27 mouse cellular contexts compared by ENCODE assay signal in genomic region chr9:52170131-52170530, GRCm38 (mm10). TPM values are rescaled to one million over a fixed set of nuclear protein-coding genes. Genes with fewer than 3 reads are reported as not detected.
DNase-seq lines count a peak whose midpoint lies in the region; ATAC-seq and TF ChIP-seq lines count a peak whose summit lies in the region.
"Had no signal": no experiment of that assay in that cellular context is flagged by ENCODE, and none has a peak within 500 bp of the region (broad histone marks: within the 10 kb centered on the region; RNA-seq: fewer than 3 reads in every experiment).

No protein-coding gene starts in this region.

- no peak overlapping the region for H3K9ac ChIP-seq in forebrain, embryonic 14.5 days (ENCODE audit: low read length)
- no peak overlapping the region for H3K9ac ChIP-seq in forebrain, embryonic 15.5 days (replicated peaks)
- no peak overlapping the region for H3K9ac ChIP-seq in heart, adult 2 months (ENCODE audit: low read depth, low read length)
- H3K9ac ChIP-seq in midbrain, postnatal 0 days (replicated peaks; ENCODE audit: low read length, poor library complexity, severe bottlenecking): no peak overlapping the region
- H3K9ac ChIP-seq: embryonic facial prominence, embryonic 13.5 days; forebrain, embryonic 12.5 days; heart, embryonic 13.5 days; hindbrain, embryonic 15.5 days; intestine, embryonic 15.5 days; neural tube, embryonic 12.5 days had no signal

- ATAC-seq in forebrain, embryonic 14.5 days: no peak
- no peak for ATAC-seq in forebrain, embryonic 15.5 days (replicated peaks)
- ATAC-seq in midbrain, postnatal 0 days (ENCODE audit: low FRiP score): no peak
- ATAC-seq: activated CD4-positive, CD25-positive, alpha-beta regulatory T cell, adult 4 months; intestine, embryonic 15.5 days had no signal

- no peaks in the 10 kb centered on the region for H3K79me2 ChIP-seq in heart, adult 2 months (replicated peaks; ENCODE audit: control insufficient read depth, insufficient read depth, low read length)

- peaks cover 16% of the 10 kb centered on the region for H3K4me1 ChIP-seq in forebrain, embryonic 14.5 days (ENCODE audit: control insufficient read depth, insufficient read depth, low read length)
- H3K4me1 ChIP-seq in forebrain, embryonic 15.5 days: peaks cover 35% of the 10 kb centered on the region
- peaks cover 3% of the 10 kb centered on the region for H3K4me1 ChIP-seq in heart, adult 2 months (ENCODE audit: control insufficient read depth, insufficient read depth, low read length)
- 0 out of 2 replicates have a peak, but pooled peaks cover 3% of the 10 kb centered on the region for H3K4me1 ChIP-seq in midbrain, postnatal 0 days (ENCODE audit: insufficient read depth, low read length)
- H3K4me1 ChIP-seq in midbrain, embryonic 10.5 days: peaks cover 36% of the 10 kb centered on the region

- TF ChIP-seq EP300 in heart, adult 2 months (IDR thresholded peaks at IDR 0.05; ENCODE audit: insufficient read depth, low read depth, low read length): no peak

- no peak overlapping the region for H3K4me2 ChIP-seq in forebrain, embryonic 14.5 days (ENCODE audit: low read length)
- no peak overlapping the region for H3K4me2 ChIP-seq in forebrain, embryonic 15.5 days (replicated peaks)
- H3K4me2 ChIP-seq in midbrain, postnatal 0 days (ENCODE audit: low read depth, low read length, poor library complexity, severe bottlenecking): no peak overlapping the region
- H3K4me2 ChIP-seq: embryonic facial prominence, embryonic 13.5 days; forebrain, embryonic 12.5 days; heart, embryonic 13.5 days; intestine, embryonic 15.5 days; neural tube, embryonic 12.5 days had no signal

- H3K36me3 ChIP-seq in forebrain, embryonic 14.5 days (ENCODE audit: control insufficient read depth, insufficient read depth, low read length): no peaks in the 10 kb centered on the region
- no peaks in the 10 kb centered on the region for H3K36me3 ChIP-seq in forebrain, embryonic 15.5 days
- no peaks in the 10 kb centered on the region; the same call in 1 of the 2 replicates for H3K36me3 ChIP-seq in heart, adult 2 months (ENCODE audit: control insufficient read depth, insufficient read depth, low read length)
- no peaks in the 10 kb centered on the region for H3K36me3 ChIP-seq in midbrain, postnatal 0 days (ENCODE audit: insufficient read depth, low read length)
- no peaks in the 10 kb centered on the region for H3K36me3 ChIP-seq in midbrain, embryonic 10.5 days
- H3K36me3 ChIP-seq: embryonic facial prominence, embryonic 13.5 days; forebrain, embryonic 12.5 days; heart, embryonic 13.5 days; hindbrain, embryonic 15.5 days; intestine, embryonic 15.5 days; neural tube, embryonic 12.5 days had no signal

- no peak overlapping the region for H3K4me3 ChIP-seq in forebrain, embryonic 14.5 days (ENCODE audit: low read depth, low read length)
- H3K4me3 ChIP-seq in forebrain, embryonic 15.5 days: no peak overlapping the region
- no peak overlapping the region for H3K4me3 ChIP-seq in heart, adult 2 months
- no peak overlapping the region for H3K4me3 ChIP-seq in midbrain, postnatal 0 days (ENCODE audit: low read depth, low read length)
- H3K4me3 ChIP-seq in midbrain, embryonic 10.5 days: no peak overlapping the region
- H3K4me3 ChIP-seq: embryonic facial prominence, embryonic 13.5 days; erythroblast, embryonic 14.5 days; forebrain, embryonic 12.5 days; heart, embryonic 13.5 days; hindbrain, embryonic 15.5 days; intestine, embryonic 15.5 days; neural tube, embryonic 12.5 days had no signal

- peak; percentile 19; the same call in 1 of the 2 replicates for TF ChIP-seq CTCF in heart, adult 2 months (IDR thresholded peaks at IDR 0.05)
- no peak for TF ChIP-seq CTCF in midbrain, postnatal 0 days (IDR thresholded peaks at IDR 0.05)

- TF ChIP-seq POLR2A in heart, adult 2 months (IDR thresholded peaks at IDR 0.05; ENCODE audit: insufficient read depth, low read depth, low read length): no peak

- intact Hi-C loops in heart, adult 2 months (cut with DNase I): loop anchor here (5.0 kb wide), 1 partner anchor 208 kb away; the partner anchor contains the start of gene Fdx1
- intact Hi-C loops in heart, postnatal 25 days (cut with DNase I): no loop called here

- H3K27ac ChIP-seq in forebrain, embryonic 14.5 days (ENCODE audit: low read depth, low read length): no peak overlapping the region
- H3K27ac ChIP-seq in forebrain, embryonic 15.5 days (replicated peaks): no peak overlapping the region
- no peak overlapping the region for H3K27ac ChIP-seq in heart, adult 2 months
- no peak overlapping the region for H3K27ac ChIP-seq in midbrain, postnatal 0 days (ENCODE audit: low read depth, low read length)
- H3K27ac ChIP-seq in midbrain, embryonic 10.5 days (replicated peaks): no peak overlapping the region
- H3K27ac ChIP-seq: embryonic facial prominence, embryonic 13.5 days; forebrain, embryonic 12.5 days; heart, embryonic 13.5 days; hindbrain, embryonic 15.5 days; intestine, embryonic 15.5 days; neural tube, embryonic 12.5 days had no signal

- 57% methylated on average over 3 of the region's 3 CpGs for WGBS in forebrain, embryonic 14.5 days
- WGBS in forebrain, embryonic 15.5 days: 54% methylated on average over 3 of the region's 3 CpGs
- WGBS in heart, adult 2 months: 58% methylated on average over 3 of the region's 3 CpGs
- WGBS in midbrain, postnatal 0 days: 52% methylated on average over 3 of the region's 3 CpGs
- WGBS in midbrain, embryonic 10.5 days: 73% methylated on average over 3 of the region's 3 CpGs

- peak; percentile 11 for DNase-seq in forebrain, embryonic 14.5 days (ENCODE audit: low spot score)
- no peak for DNase-seq in heart, adult 2 months
- no peak for DNase-seq in heart, postnatal 25 days (ENCODE audit: low spot score)
- peak; percentile 53 for DNase-seq in midbrain, postnatal 0 days (ENCODE audit: low spot score)
- DNase-seq in midbrain, embryonic 10.5 days (ENCODE audit: low spot score): no peak
- no peak for DNase-seq in adrenal gland, postnatal 36 days
- DNase-seq: adrenal gland, postnatal 10 days; cerebellum, adult 8-10 months; embryo, embryonic 11 days; gastrocnemius, postnatal 36 days; heart, postnatal 36 days; kidney, adult 9 months; kidney, postnatal 14 days; lung, postnatal 10 days; midbrain, embryonic 14.5 days; retina, postnatal 1 day; right cerebral cortex, postnatal 25 days; spleen, adult 18-20 months had no signal

- no peaks in the 10 kb centered on the region for H3K27me3 ChIP-seq in forebrain, embryonic 14.5 days (replicated peaks; ENCODE audit: control insufficient read depth, insufficient read depth, low read length)
- no peaks in the 10 kb centered on the region for H3K27me3 ChIP-seq in forebrain, embryonic 15.5 days
- no peaks in the 10 kb centered on the region for H3K27me3 ChIP-seq in heart, adult 2 months (ENCODE audit: control insufficient read depth, insufficient read depth, low read length)
- no peaks in the 10 kb centered on the region for H3K27me3 ChIP-seq in midbrain, postnatal 0 days (ENCODE audit: insufficient read depth, low read length)
- peaks cover 25% of the 10 kb centered on the region for H3K27me3 ChIP-seq in midbrain, embryonic 10.5 days (ENCODE audit: low read depth, poor library complexity, severe bottlenecking)
- H3K27me3 ChIP-seq: hindbrain, embryonic 15.5 days; neural tube, embryonic 12.5 days had no signal

- no peaks in the 10 kb centered on the region for H3K9me3 ChIP-seq in forebrain, embryonic 14.5 days (replicated peaks; ENCODE audit: control insufficient read depth, low read length)
- no peaks in the 10 kb centered on the region for H3K9me3 ChIP-seq in forebrain, embryonic 15.5 days
- no peaks in the 10 kb centered on the region for H3K9me3 ChIP-seq in midbrain, postnatal 0 days (ENCODE audit: low read length)
- no peaks in the 10 kb centered on the region for H3K9me3 ChIP-seq in midbrain, embryonic 10.5 days (replicated peaks)
- H3K9me3 ChIP-seq: embryonic facial prominence, embryonic 13.5 days; forebrain, embryonic 12.5 days; heart, embryonic 13.5 days; hindbrain, embryonic 15.5 days; intestine, embryonic 15.5 days; neural tube, embryonic 12.5 days had no signal

RNA-seq across cellular contexts. Expression of gene Zc3h12c, which starts 1.8 kb away (rescaled TPM):
- 9.9 and 10.5 TPM in 2 replicates for polyA plus RNA-seq in forebrain, embryonic 14.5 days (2014; fragmentation: Nextera tagmentation; extraction: Ambion mirVana)
- polyA plus RNA-seq in forebrain, embryonic 15.5 days (2015; fragmentation: Nextera tagmentation; extraction: Ambion mirVana): 7.2 TPM in 2 replicates
- total RNA-seq in heart, adult 2 months (2021): 10 to 100 TPM in 1 of 2 experiments, 1 to 10 TPM in 1; 8.2 to 10.1 TPM
- 2.0 and 3.2 TPM in 2 replicates for polyA plus RNA-seq in heart, adult 2 months (2012; rRNA removed)
- total RNA-seq in heart, postnatal 25 days (2021): 1 to 10 TPM; 8.1 to 9.2 TPM
- 13.4 and 15.1 TPM in 2 replicates for total RNA-seq in midbrain, postnatal 0 days (2014; rRNA removed)
- 2.6 and 3.4 TPM in 2 replicates for polyA plus RNA-seq in midbrain, postnatal 0 days (2015; fragmentation: Nextera tagmentation; extraction: Ambion mirVana)
- 6.9 and 9.6 TPM in 2 replicates for polyA plus RNA-seq in midbrain, embryonic 10.5 days (2016; fragmentation: Nextera tagmentation; extraction: Ambion mirVana)
- total RNA-seq in adrenal gland, postnatal 36 days (2021): 10 to 100 TPM; 24.5 to 27.2 TPM
- polyA plus RNA-seq: erythroblast, embryonic 14.5 days had no signal

Comparison
In these comparisons a context has a peak if more than half of its experiments do, and no peak if none do; other contexts are left out.
1. DNase-seq: peak in forebrain, embryonic 14.5 days (single experiment) and midbrain, postnatal 0 days (single experiment); none in heart, adult 2 months (0 of 2), heart, postnatal 25 days (single experiment), midbrain, embryonic 10.5 days (single experiment) and adrenal gland, postnatal 36 days (0 of 2).